Mouse (Mus musculus): Measurements from ENCODE around the gene Atp6v1c2.

- TF ChIP-seq POLR2A (IDR thresholded peaks at IDR 0.05; ENCODE audit: control insufficient read depth in 1 of 2, insufficient read depth in 1 of 2, low read depth in 1 of 2, low read length in 2 of 2, poor library complexity in 1 of 2) (no peak), POLR2AphosphoS2 (IDR thresholded peaks at IDR 0.05; ENCODE audit: low read length) (no peak), CTCF (IDR thresholded peaks at IDR 0.05 in 2 of 3, conservative IDR thresholded peaks at IDR 0.05 in 1 of 3; ENCODE audit: control insufficient read depth in 1 of 3, insufficient read depth in 1 of 3, low read depth in 2 of 3, low read length in 3 of 3, poor library complexity in 1 of 3, severe bottlenecking in 1 of 3) (no peak), USF1 (IDR thresholded peaks at IDR 0.05; ENCODE audit: low read depth, low read length) (peak; percentile 64), CHD1 (IDR thresholded peaks at IDR 0.05; ENCODE audit: low read depth, low read length) (no peak), TAL1 (IDR thresholded peaks at IDR 0.05; ENCODE audit: low read length) (no peak), NELFE (IDR thresholded peaks at IDR 0.05; ENCODE audit: low read depth, low read length) (no peak)
Observed at GRCm38 (mm10) chr12:17250962-17251361, 78.2 kb downstream of the Atp6v1c2 start.
